Mouse (Mus musculus) limb, embryonic 11.5 days (tissue): Measurements from ENCODE around the gene Hist1h2br. TPM values are rescaled to one million over a fixed set of nuclear protein-coding genes. Genes with fewer than 3 reads are reported as not detected.
A peak's percentile ranks its signal among the peaks of the same experiment; 100 is the strongest.
"Not testable (repeated sequence)": the region's sequence is repeated elsewhere in the genome, so short reads cannot be mapped to it uniquely, and the experiment has no call there.

Experiments
- ATAC-seq: fragments of 200-750 bp; cut with Nextera tagmentation; 2 replicates; pipeline ENCODE4 v1.8.0; 2017; ENCODE audit warnings: low read depth; ENCODE audit not compliant: insufficient number of reproducible peaks, low FRiP score, low TSS enrichment
- DNase-seq: peaks from one replicate; pipeline ENCODE4 v3.0.0-alpha.2; 2015; ENCODE audit warnings: low spot score
- H3K27ac ChIP-seq: fragments of 300-500 bp; sonication (generic); replicated peaks from 2 replicates; pipeline ENCODE4 v1.5.1; 2014; ENCODE audit warnings: low read depth, mild to moderate bottlenecking, low read length
- H3K27me3 ChIP-seq: fragments of 300-500 bp; sonication (generic); 2 replicates; pipeline ENCODE4 v1.6.1; 2014; ENCODE audit warnings: mild to moderate bottlenecking, low read length, mixed read lengths; ENCODE audit not compliant: control insufficient read depth, insufficient read depth
- H3K36me3 ChIP-seq: fragments of 300-500 bp; sonication (generic); 2 replicates; pipeline ENCODE4 v1.6.1; 2014; ENCODE audit warnings: mild to moderate bottlenecking, low read length, moderate library complexity, mixed read lengths; ENCODE audit not compliant: control insufficient read depth, insufficient read depth
- H3K4me1 ChIP-seq: fragments of 300-500 bp; sonication (generic); 2 replicates; pipeline ENCODE4 v1.6.1; 2014; ENCODE audit warnings: low read length, mixed read lengths; ENCODE audit not compliant: control insufficient read depth, insufficient read depth
- H3K4me2 ChIP-seq: fragments of 300-500 bp; sonication (generic); 2 replicates; pipeline ENCODE4 v1.6.1; 2014; ENCODE audit warnings: low read depth, mild to moderate bottlenecking, moderate library complexity; ENCODE audit not compliant: severe bottlenecking
- H3K4me3 ChIP-seq: fragments of 300-500 bp; sonication (generic); 2 replicates; pipeline ENCODE4 v1.5.1; 2014; ENCODE audit warnings: low read depth, low read length
- H3K9ac ChIP-seq: fragments of 300-500 bp; sonication (generic); 2 replicates; pipeline ENCODE4 v1.6.1; 2014; ENCODE audit warnings: mild to moderate bottlenecking, low read length
- H3K9me3 ChIP-seq: fragments of 300-500 bp; sonication (generic); 2 replicates; pipeline ENCODE4 v1.6.1; 2016; ENCODE audit warnings: low read length; ENCODE audit not compliant: control insufficient read depth
- WGBS: fragments of 180-500 bp; shearing (Covaris S2); extraction: QIAGEN DNeasy Blood & Tissue Kit; methylation state at CpG from one replicate; pipeline ENCODE4 v1.1.7; 2014; 5-methylcytosine and 5-hydroxymethylcytosine counted together
- polyA plus RNA-seq: library from polyadenylated mRNA; unstranded; fragments of >200 nt; fragmentation: Nextera tagmentation; extraction: Ambion mirVana; gene quantifications from 2 replicates; pipeline ENCODE4 v1.2.1, GENCODE M21; 2014

Hist1h2br gene
- polyA plus RNA-seq, 1 experiment from 2014 or later, result 24.2 TPM

DNA sequence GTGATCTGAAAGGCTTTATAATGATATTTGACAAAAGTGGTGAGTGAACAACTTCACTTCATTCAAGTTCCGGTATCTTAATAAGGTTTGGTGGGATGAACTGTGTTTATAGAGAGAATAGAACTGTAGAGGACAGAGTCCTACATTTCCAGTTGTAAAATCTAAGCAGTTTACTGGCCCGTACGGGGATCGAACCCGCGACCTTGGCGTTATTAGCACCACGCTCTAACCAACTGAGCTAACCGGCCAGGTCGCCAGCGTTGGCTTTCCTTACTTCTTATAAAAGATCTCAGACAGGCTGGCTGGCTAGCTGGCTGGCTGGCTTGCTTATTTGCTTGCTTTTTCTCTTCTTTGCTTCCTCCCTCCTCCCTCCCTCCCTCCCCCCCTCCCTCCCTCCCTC lies 21.6 kb downstream of the Hist1h2br start:
- DNase-seq (peak; percentile 92), ATAC-seq (no peak)
- Histone ChIP-seq H3K4me3 (peak overlapping the region; percentile 32), H3K36me3 (no peaks in the 10 kb centered on the region), H3K27ac (no peak overlapping the region), H3K9me3 (no peaks in the 10 kb centered on the region), H3K27me3 (no peaks in the 10 kb centered on the region), H3K4me2 (peak overlapping the region; percentile 26; the same call in 1 of the 2 replicates), H3K4me1 (no peaks in the 10 kb centered on the region), H3K9ac (no peak overlapping the region)
- 1% methylated on average over 11 of the region's 11 CpGs for WGBS

DNA sequence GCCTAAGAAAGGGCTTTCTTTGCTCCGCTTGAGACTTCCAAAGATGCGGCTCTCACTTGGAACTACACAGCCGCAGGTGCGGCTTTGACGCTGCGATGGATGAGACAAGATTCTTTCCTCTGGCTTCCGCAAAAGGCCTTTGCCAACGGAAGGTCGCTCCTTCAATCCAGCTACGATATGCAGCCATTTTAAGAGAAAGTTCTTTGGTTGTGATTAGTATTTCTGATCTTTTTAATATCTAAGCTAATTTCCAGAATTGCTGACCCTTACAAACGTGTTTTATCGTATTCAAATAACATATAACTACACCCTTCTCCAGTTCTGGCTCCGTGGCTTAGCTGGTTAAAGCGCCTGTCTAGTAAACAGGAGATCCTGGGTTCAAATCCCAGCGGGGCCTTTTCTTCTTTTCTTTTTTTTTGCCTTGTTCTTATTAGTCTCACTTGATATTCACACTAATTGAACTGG lies 22.2 kb downstream of the Hist1h2br start:
- DNase-seq (peak; percentile 74), ATAC-seq (no peak)
- Histone ChIP-seq H3K4me1 (no peaks in the 10 kb centered on the region), H3K36me3 (no peaks in the 10 kb centered on the region), H3K27ac (no peak overlapping the region), H3K4me3 (peak overlapping the region; percentile 32), H3K9me3 (no peaks in the 10 kb centered on the region), H3K4me2 (peak overlapping the region; percentile 26), H3K9ac (no peak overlapping the region), H3K27me3 (no peaks in the 10 kb centered on the region)
- WGBS, result under 1% methylated on average over 15 of the region's 15 CpGs

DNA sequence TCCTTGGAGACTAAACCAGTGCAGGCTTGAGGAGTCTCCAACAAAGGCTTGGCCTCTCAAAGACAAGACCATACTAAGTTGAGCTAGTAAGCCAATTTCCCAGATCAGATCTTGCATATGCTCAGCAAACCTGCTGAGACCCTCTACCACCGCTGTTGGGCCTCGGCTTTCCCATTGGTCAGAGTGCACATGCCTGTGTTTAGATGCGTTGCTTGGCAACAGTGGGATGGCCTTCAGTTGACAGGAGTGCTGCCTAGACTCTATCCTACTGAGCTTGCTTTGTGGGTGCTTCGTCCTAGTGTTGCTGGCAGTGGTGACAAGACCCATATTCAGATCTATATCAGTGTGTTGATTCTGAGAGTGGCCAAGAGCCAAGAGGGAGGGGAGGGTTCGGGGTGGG lies 28.1 kb downstream of the Hist1h2br start:
- Histone ChIP-seq H3K4me1 (no peaks in the 10 kb centered on the region), H3K27ac (no peak overlapping the region), H3K9ac (no peak overlapping the region), H3K4me3 (no peak overlapping the region), H3K27me3 (no peaks in the 10 kb centered on the region), H3K4me2 (no peak overlapping the region), H3K9me3 (no peaks in the 10 kb centered on the region), H3K36me3 (no peaks in the 10 kb centered on the region)
- no peak for ATAC-seq
- 13% methylated on average over 5 of the region's 5 CpGs for WGBS
- no peak for DNase-seq

DNA sequence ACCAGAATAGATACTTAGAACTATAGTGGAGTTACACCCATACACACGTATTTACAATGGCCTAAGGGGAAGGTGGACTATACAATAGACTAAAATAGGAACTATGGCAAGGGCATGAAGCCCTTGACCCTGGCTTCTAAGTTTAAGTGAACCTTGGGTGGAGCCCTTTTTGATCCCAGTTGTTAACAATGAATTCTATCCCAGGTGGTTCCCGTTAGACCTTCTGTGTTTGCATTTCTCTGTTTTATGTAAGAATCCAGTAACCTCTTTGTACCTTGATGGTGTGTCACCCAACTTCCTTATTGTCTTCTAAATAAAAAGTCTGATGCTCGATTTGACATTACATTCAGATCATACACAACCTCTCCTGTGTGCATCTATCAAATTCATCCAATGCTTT lies 32.0 kb downstream of the Hist1h2br start:
- H3K4me1 ChIP-seq, H3K9me3 ChIP-seq, H3K4me3 ChIP-seq, H3K36me3 ChIP-seq, H3K27me3 ChIP-seq, H3K9ac ChIP-seq, DNase-seq, ATAC-seq, H3K27ac ChIP-seq, H3K4me2 ChIP-seq: not testable (repeated sequence)
- WGBS, result 84% methylated on average over 3 of the region's 3 CpGs

DNA sequence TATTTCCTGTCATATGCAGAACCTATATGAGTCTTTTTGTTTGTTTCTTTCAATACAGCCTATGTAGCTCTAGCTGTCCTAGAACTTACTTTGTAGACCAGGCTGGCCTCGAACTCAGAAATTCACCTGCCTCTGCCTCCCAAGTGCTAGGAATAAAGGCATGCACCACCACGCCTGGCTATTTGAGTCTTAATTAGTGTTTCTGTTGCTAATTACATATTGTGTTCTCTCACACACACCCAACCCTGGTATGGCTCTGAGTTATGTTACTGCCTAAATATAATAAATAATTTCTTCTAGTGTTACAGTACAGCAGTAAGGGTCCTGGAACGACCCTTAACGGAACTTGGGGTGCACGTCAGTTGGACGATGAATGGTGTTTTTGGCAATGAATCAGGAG lies 47.2 kb downstream of the Hist1h2br start:
- Histone ChIP-seq H3K9me3 (no peaks in the 10 kb centered on the region), H3K4me2 (no peak overlapping the region), H3K27me3 (no peaks in the 10 kb centered on the region), H3K36me3 (no peaks in the 10 kb centered on the region), H3K9ac (no peak overlapping the region), H3K27ac (no peak overlapping the region), H3K4me3 (no peak overlapping the region), H3K4me1 (no peaks in the 10 kb centered on the region)
- no peak for ATAC-seq
- 90% methylated on average over 6 of the region's 6 CpGs for WGBS
- no peak for DNase-seq

DNA sequence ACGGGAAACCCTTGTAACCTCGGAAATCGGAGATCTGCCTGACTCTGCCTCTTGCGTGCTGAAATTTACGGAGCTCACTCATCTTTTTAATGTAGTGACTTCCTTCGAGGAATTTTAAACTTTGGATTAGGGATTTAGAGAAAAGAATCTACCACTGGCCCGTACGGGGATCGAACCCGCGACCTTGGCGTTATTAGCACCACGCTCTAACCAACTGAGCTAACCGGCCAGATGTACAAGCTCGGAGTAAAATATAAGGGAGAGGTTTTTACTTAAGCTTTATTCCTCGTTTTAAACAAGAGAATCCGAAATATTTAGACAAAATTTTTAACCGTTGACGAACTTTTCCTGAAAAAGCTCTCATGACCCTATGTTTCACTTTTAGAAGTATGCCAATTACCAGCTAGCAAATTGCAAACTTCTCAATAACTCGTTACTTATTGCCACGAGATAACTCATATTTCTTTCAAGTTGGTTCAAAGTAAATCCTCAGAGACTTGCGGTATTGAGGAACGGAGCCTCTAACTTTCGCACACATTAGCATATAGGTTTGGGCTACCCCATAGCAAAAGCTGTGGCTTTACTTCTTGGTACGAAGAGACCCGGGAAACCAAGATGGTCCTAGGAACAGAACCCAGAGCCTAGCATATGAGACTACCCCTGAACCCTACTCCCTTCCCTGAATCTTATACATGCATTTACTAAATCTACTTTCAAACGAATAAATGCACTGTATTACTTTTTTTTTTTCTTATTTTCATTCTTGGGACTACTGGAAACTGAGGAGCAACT lies 48.5 kb downstream of the Hist1h2br start:
- under 1% methylated on average over 27 of the region's 27 CpGs for WGBS
- no peaks in the 10 kb centered on the region for H3K36me3 ChIP-seq
- peak; percentile 67 for ATAC-seq

DNA sequence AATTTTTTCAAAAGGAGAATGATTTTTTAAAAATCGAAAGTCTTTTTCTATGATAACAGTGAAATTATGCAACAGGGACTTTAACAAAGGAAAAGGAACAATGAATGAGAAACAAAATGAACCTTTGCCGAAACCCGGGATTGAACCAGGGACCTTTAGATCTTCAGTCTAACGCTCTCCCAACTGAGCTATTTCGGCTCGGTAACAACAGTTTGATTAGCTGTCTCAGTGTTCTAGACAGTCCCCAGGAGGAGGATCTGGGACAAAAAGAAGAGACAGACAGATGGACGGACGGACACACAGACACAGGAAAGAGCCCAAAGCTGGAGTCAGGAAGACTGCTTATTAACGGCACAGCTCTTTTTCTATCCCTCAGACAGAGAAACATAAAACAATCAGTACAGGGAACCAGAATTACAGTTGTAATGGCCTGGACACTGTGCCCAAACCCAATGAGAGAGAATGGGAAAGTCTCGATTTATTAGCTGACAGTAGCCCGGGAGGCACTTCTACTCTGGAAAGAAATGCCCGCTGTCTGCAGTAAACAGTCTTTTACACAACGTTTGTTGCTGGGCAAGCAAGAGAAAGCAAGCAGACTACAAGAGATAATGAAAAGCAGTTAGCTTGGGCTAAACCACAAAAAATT lies 49.3 kb downstream of the Hist1h2br start:
- Histone ChIP-seq H3K27me3 (no peaks in the 10 kb centered on the region), H3K9ac (peak overlapping the region; percentile 22; the same call in 1 of the 2 replicates), H3K36me3 (no peaks in the 10 kb centered on the region), H3K4me2 (peak overlapping the region; percentile 42), H3K9me3 (no peaks in the 10 kb centered on the region), H3K27ac (no peak overlapping the region), H3K4me3 (peak overlapping the region; percentile 28), H3K4me1 (no peaks in the 10 kb centered on the region)
- DNase-seq (peak; percentile 87), ATAC-seq (peak; percentile 62; the same call in 1 of the 2 replicates)
- WGBS, result under 1% methylated on average over 13 of the region's 13 CpGs

More for the DNA sequence above, 48.5 kb downstream of the Hist1h2br start:
- DNase-seq, result peak; percentile 79
- Histone ChIP-seq H3K4me3 (peak overlapping the region; percentile 28), H3K9ac (no peak overlapping the region), H3K4me1 (no peaks in the 10 kb centered on the region), H3K4me2 (peak overlapping the region; percentile 34), H3K27me3 (no peaks in the 10 kb centered on the region), H3K9me3 (no peaks in the 10 kb centered on the region), H3K27ac (no peak overlapping the region)

DNA sequence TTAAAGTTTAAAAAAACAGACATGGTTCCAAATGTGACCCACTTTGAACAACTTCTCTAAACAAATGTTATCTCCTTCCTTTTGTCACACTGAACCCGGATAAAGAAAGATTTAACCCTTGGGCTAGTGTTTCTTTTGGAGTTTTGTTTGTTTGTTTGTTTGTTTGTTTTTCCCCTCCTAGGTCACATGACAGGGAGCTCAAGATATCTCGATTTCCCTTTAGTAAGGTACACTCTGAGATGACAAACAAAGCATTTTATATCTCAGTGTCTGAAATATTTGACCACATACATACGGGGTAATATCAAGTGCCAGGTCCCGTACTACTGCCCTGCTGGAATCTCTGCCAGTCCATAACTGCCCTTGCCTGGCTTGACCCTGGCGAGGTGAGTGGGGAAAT lies 49.9 kb downstream of the Hist1h2br start:
- Histone ChIP-seq H3K9me3 (no peaks in the 10 kb centered on the region), H3K4me2 (peak overlapping the region; percentile 42), H3K4me3 (no peak overlapping the region; the same call in 1 of the 2 replicates), H3K27ac (no peak overlapping the region), H3K4me1 (no peaks in the 10 kb centered on the region), H3K9ac (no peak overlapping the region; the same call in 1 of the 2 replicates), H3K27me3 (no peaks in the 10 kb centered on the region), H3K36me3 (no peaks in the 10 kb centered on the region)
- WGBS, result 31% methylated on average over 5 of the region's 5 CpGs
- ATAC-seq (no peak), DNase-seq (no peak)
